Mouse (Mus musculus): ENCODE data around the gene Timm44. TPM values are rescaled to one million over a fixed set of nuclear protein-coding genes. Genes with fewer than 3 reads are reported as not detected.

Gene Timm44
- polyA plus RNA-seq, 1 experiment, result 65.2 TPM

GRCm38 (mm10) chr8:4238434-4239192 lies 37.1 kb downstream of the Timm44 start, which contains the start of the genes Map2k7 and Gm49320:
TSS of gene Map2k7 (plus strand) at chr8:4238740.
TSS of gene Gm49320 (plus strand) at chr8:4238865.
- Histone ChIP-seq H3K4me3 (ENCODE audit: low read depth, low read length) (peak within 1 kb of the TSS; percentile 83), H3K27me3 (ENCODE audit: control insufficient read depth, insufficient read depth, low read length) (no peaks in the 10 kb centered on the region), H3K4me1 (ENCODE audit: control insufficient read depth, insufficient read depth, insufficient read length, low read length) (peaks cover 11% of the 10 kb centered on the region; the same call in 1 of the 2 replicates), H3K36me3 (ENCODE audit: control insufficient read depth, insufficient read depth, low read length) (peaks cover 12% of the 10 kb centered on the region), H3K27ac (ENCODE audit: insufficient read depth, low read depth, low read length) (peak within 1 kb of the TSS; percentile 85)
- WGBS, result under 1% methylated on average over 69 of the region's 71 CpGs
- TF ChIP-seq POLR2A (IDR thresholded peaks at IDR 0.05; ENCODE audit: low read depth, low read length), result peak; percentile 67; the same call in 1 of the 2 replicates
- peak; percentile 35; the same call in 1 of the 2 replicates for TF ChIP-seq CTCF (IDR thresholded peaks at IDR 0.05; ENCODE audit: extremely low read depth, insufficient read length, insufficient replicate concordance, low read depth, low read length)

GRCm38 (mm10) chr8:4237814-4238433 lies 37.8 kb downstream of the Timm44 start:
- no peak for TF ChIP-seq POLR2A (IDR thresholded peaks at IDR 0.05; ENCODE audit: low read depth, low read length)
- Histone ChIP-seq H3K27me3 (ENCODE audit: control insufficient read depth, insufficient read depth, low read length) (no peaks in the 10 kb centered on the region), H3K4me1 (ENCODE audit: control insufficient read depth, insufficient read depth, insufficient read length, low read length) (peaks cover 11% of the 10 kb centered on the region; the same call in 1 of the 2 replicates), H3K27ac (ENCODE audit: insufficient read depth, low read depth, low read length) (peak overlapping the region; percentile 85), H3K36me3 (ENCODE audit: control insufficient read depth, insufficient read depth, low read length) (peaks cover 6% of the 10 kb centered on the region; the same call in 1 of the 2 replicates), H3K4me3 (ENCODE audit: low read depth, low read length) (peak overlapping the region; percentile 83)
- WGBS, result 11% methylated on average over 15 of the region's 15 CpGs

DNA sequence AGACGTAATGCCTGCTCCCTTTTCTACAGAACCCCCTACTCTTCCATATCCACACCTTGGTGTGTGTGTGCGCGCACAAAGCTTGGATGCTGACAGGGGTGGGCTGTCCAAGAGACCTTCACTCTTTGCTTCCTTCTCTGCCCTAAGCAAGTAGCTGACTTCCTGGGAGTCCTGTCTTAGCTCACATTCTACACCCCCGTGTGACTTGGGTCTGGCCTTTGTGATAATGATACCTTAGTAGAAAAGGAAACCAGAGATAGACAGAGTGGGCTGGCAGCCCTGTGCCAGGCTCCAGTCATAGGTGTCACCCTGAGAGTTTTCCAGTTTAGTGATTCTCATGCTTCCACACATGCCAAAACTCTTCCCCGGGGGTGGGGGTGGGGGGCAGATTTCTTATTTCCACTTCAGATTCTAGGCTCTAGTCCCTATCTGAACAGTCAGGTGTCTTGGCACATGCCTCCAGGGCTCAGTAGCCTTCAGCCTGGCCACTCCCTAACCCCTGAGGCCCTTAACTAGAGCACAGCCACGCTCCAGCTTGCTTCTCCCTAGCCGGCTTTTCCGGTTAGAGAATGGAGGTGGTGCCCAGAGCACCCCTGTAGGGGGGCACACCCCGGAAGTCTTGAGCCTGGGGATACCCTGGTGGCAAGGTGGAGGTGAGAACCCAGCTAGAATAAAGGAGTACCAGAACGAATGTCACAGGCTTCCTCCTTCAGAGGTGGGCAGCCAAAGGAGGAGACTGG lies 44.9 kb downstream of the Timm44 start:
- peaks cover 9% of the 10 kb centered on the region; the same call in 1 of the 2 replicates for H3K4me1 ChIP-seq (ENCODE audit: control insufficient read depth, insufficient read depth, insufficient read length, low read length)
- no peak overlapping the region for H3K27ac ChIP-seq (ENCODE audit: insufficient read depth, low read depth, low read length)
- no peak overlapping the region for H3K4me3 ChIP-seq (ENCODE audit: low read depth, low read length)
- H3K36me3 ChIP-seq (ENCODE audit: control insufficient read depth, insufficient read depth, low read length), result no peaks in the 10 kb centered on the region
- 37% methylated on average over 10 of the region's 10 CpGs for WGBS
- no peak for TF ChIP-seq CTCF (IDR thresholded peaks at IDR 0.05; ENCODE audit: extremely low read depth, insufficient read length, insufficient replicate concordance, low read depth, low read length)
- TF ChIP-seq POLR2A (IDR thresholded peaks at IDR 0.05; ENCODE audit: low read depth, low read length), result no peak
- H3K27me3 ChIP-seq (ENCODE audit: control insufficient read depth, insufficient read depth, low read length), result no peaks in the 10 kb centered on the region; the same call in none of the 2 replicates

- Histone ChIP-seq H3K4me3 (ENCODE audit: low read depth, low read length) (no peak overlapping the region), H3K27me3 (ENCODE audit: control insufficient read depth, insufficient read depth, low read length) (no peaks in the 10 kb centered on the region; the same call in none of the 2 replicates), H3K36me3 (ENCODE audit: control insufficient read depth, insufficient read depth, low read length) (no peaks in the 10 kb centered on the region), H3K27ac (ENCODE audit: insufficient read depth, low read depth, low read length) (no peak overlapping the region), H3K4me1 (ENCODE audit: control insufficient read depth, insufficient read depth, insufficient read length, low read length) (peaks cover 9% of the 10 kb centered on the region; the same call in 1 of the 2 replicates)
- TF ChIP-seq POLR2A (IDR thresholded peaks at IDR 0.05; ENCODE audit: low read depth, low read length), result no peak
- no peak for TF ChIP-seq CTCF (IDR thresholded peaks at IDR 0.05; ENCODE audit: extremely low read depth, insufficient read length, insufficient replicate concordance, low read depth, low read length)
- 86% methylated on average over 5 of the region's 5 CpGs for WGBS
Measured at GRCm38 (mm10) chr8:4229784-4230183, 45.9 kb downstream of the Timm44 start.

DNA sequence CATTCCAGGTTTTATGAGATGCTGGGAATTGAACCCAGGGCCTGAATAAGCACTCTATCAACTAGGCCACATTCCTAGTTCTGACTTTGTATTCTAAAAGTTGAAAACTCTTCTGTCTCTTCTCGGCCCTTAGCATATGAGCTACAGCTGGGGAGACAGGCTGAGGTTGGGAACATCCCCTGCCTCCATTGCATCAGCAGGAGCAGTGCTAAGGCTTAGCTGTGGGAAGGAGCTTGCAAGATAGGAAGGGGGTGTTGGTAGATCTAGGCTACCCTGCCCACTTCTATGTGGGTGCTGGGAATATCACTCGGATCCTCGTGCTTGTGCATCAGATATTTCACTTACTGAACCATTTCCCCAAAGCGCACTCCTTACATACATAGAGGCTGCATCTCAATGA lies 47.8 kb downstream of the Timm44 start:
- H3K27ac ChIP-seq (ENCODE audit: insufficient read depth, low read depth, low read length), result no peak overlapping the region
- TF ChIP-seq POLR2A (IDR thresholded peaks at IDR 0.05; ENCODE audit: low read depth, low read length) (no peak), CTCF (IDR thresholded peaks at IDR 0.05; ENCODE audit: extremely low read depth, insufficient read length, insufficient replicate concordance, low read depth, low read length) (no peak)

DNA sequence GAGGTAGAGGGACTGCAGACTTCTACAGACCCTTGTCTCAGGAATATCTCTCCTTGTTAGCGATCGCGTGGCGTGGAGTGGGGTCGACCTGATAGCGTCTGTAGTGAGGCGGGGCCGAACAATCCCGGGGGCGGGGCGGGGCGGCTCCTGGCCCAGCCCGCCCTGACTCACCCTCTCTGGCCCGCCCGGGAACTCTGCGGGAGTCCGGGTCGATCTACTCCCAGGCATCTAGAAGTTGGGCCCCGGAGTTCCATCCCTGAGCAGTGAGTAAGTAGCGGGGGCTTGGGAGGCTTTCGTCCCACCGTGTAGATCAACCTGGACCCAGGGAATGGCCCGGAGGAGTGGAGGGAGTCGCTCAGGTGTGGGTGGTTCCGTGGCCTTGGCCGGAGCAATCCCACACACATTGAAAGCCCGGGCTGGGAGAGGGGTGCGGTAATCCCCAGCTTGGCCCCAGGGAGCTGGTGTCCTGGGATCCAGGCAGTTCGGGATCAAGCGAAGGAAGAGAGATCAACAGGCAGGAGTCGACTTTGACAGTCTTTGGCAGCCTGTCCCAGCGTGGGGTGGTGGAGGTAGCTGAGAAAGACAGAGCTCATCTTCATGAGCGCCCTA lies 48.9 kb downstream of the Timm44 start, which contains the start of gene Lrrc8e:
TSS of gene Lrrc8e (plus strand) at position 89 of the 609 bp plus-strand sequence.
- H3K27me3 ChIP-seq (ENCODE audit: control insufficient read depth, insufficient read depth, low read length), result no peaks in the 10 kb centered on the region; the same call in none of the 2 replicates
- H3K27ac ChIP-seq (ENCODE audit: insufficient read depth, low read depth, low read length), result no peak within 1 kb of the TSS
- 7% methylated on average over 33 of the region's 33 CpGs for WGBS
- H3K4me1 ChIP-seq (ENCODE audit: control insufficient read depth, insufficient read depth, insufficient read length, low read length), result peaks cover 9% of the 10 kb centered on the region; the same call in 1 of the 2 replicates
- no peaks in the 10 kb centered on the region for H3K36me3 ChIP-seq (ENCODE audit: control insufficient read depth, insufficient read depth, low read length)
- H3K4me3 ChIP-seq (ENCODE audit: low read depth, low read length), result peak within 1 kb of the TSS; percentile 40
- TF ChIP-seq POLR2A (IDR thresholded peaks at IDR 0.05; ENCODE audit: low read depth, low read length), result no peak
- no peak for TF ChIP-seq CTCF (IDR thresholded peaks at IDR 0.05; ENCODE audit: extremely low read depth, insufficient read length, insufficient replicate concordance, low read depth, low read length)

More for the DNA sequence above, 47.8 kb downstream of the Timm44 start:
- 97% methylated on average over 4 of the region's 4 CpGs for WGBS
- Histone ChIP-seq H3K36me3 (ENCODE audit: control insufficient read depth, insufficient read depth, low read length) (no peaks in the 10 kb centered on the region), H3K4me3 (ENCODE audit: low read depth, low read length) (no peak overlapping the region), H3K4me1 (ENCODE audit: control insufficient read depth, insufficient read depth, insufficient read length, low read length) (peaks cover 9% of the 10 kb centered on the region; the same call in 1 of the 2 replicates), H3K27me3 (ENCODE audit: control insufficient read depth, insufficient read depth, low read length) (no peaks in the 10 kb centered on the region; the same call in none of the 2 replicates)
